Mouse (Mus musculus) urinary bladder, postnatal 25 days (tissue): ENCODE measurements around the gene Rnf11.
"Not testable (repeated sequence)": the region's sequence is repeated elsewhere in the genome, so short reads cannot be mapped to it uniquely, and the experiment has no call there.

Source experiments
- DNase-seq: peaks from one replicate; pipeline ENCODE4 v3.0.0; 2022; ENCODE audit warnings: low spot score

The Rnf11 gene

DNA sequence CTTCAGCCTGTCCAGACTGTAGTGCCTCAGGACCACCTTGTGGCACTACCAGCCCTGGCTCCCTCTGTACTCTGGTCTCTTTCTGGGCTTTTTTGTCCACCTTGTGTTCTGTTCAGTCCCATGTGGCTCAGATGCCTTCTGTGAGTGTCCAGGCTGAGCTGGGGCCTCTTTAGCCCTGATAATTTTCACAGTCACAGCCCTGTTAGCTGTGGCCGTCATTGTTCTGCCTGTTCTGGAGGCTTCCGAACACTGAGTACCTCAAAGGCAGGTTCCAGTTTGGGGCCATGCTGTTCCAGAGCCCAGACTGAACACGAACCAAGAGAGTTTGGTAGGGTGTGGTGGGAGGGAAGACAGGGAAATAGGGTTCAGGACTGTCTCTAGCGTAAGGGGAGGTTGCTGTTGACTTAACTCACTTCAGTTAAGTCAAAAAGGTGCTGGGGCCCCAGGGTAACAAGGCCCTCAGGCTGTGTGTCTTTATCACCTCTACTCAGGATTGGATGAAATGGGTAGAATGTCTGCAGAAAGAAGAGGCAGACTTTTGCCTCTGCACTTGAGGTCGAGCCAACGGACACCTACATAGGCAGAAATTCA lies 73.1 kb downstream of the Rnf11 start:
- no peak for DNase-seq

DNA sequence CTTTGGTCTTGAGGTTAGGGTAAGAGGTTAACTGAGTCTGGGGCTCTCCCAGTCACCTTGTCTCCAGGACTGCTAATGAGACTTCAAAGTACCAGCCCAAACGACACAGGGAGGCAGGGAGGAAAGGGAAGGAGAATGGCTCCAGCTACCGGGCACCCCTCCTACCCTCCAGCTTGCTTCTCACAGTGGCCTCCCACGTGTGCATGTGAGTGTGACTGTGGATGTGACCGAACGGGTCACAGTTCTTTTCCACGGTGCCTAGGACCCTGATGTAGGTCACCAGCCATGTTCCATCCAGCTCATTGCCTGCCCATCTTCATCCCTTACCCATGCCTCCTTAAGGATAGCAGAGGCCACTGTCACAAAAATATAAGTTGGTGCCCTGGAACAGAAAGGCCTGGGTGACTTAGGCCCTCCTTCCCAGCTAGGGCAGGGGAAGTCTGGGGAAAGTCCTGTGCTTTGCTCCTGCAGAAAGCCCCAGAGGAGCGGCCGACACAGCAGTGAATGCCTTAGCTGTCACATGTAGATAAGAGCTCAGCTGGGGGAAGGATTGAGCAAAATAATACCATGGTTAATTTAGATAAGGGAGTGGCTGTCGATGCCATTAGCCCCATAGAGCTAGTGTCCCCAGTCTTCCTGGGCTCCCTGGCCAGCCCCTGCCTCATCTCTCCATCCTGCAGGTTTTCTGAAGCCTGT lies 73.7 kb downstream of the Rnf11 start:
- DNase-seq, result no peak

DNA sequence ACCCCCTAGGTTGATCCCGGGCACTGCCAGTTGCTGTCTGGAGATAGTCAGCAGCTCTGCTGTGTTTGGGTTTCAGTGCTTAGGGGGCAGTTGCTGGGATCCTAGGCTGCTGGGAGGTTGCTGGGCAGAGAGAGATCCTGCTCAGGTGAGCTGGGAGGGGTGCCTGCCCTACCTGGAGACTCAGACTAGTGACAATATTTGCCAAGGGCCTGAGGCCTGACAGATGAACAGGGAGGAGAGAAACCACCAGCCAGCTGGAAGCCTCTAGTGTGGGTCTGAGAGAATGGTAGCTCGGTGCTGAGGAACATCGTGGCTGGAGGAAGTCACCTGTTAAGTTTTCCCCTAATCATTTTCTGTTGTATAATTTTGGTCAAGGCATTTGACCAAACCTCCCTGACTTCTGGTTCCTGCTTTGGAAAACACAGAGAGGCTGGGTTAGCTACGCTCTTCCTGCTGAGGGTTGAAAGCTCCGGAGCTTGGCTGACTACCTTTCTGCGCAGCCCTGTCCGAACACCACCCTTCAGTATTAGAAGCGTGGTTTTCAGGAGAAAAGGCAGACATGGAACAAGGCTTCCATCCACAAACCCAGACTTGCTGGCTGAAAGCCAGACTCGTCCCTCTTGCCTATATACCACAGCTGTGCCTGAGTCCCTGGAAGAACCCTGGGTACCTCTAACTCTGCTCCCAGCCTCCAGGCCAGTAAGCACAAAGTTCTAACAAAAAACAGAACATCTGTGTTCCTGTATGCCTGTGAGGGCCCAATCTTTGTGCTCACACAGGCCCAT lies 76.6 kb downstream of the Rnf11 start:
- DNase-seq, result no peak

DNA sequence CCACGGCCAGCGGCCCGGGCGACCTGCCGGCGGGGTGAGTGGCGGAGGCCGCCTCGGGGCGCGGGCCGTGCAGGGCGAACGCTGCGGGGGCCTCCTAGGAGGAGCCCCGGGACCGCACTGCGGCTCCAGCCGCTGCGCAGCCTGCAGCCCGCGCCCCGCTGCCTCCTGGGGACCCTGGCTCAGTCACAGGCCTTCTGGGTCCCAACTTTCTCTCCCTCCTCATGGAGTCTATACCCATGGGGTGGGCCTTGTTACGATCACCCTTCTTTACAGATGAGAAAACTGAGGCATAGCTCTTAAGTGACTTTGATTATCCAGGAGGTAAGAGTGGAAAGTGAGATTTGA lies 77.4 kb downstream of the Rnf11 start:
- DNase-seq, result no peak

DNA sequence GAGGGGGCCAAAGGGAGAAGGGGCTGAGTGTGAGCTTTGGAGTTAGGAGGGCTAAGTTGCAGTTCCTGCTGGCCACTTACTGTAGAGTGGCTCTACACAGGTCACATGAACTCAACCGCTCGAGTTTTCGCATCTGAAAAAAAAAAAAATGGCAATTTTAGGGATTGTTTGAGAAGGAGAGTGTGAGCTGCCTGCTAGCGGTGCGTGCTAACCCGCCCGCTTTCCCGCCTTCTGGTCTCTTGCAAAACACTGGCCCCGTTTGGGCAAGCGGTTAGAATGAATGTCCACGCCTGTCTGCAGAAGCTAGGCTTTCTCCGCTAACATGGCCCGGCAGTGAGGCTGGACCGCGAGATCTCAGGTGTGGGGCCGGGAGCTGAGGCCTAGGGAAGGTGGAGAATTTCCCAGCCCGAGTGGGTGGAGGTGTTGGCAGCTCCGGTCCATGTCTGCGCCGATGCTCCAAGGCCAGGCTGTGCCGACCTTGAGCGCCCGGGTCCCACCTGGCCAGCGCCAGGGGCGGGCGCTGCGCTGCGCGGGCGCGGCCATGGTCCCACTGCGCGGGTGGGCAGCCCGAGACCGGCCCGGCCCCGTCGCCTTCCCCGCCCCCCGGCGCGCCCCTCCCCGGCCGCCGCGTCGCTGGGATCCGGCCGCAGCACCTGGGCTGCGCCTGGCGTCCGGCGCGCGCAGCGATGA lies 77.9 kb downstream of the Rnf11 start, which contains the start of gene Ttc39a:
TSS of gene Ttc39a (plus strand) at position 138 of the 690 bp plus-strand sequence.
- peak; percentile 41 for DNase-seq

DNA sequence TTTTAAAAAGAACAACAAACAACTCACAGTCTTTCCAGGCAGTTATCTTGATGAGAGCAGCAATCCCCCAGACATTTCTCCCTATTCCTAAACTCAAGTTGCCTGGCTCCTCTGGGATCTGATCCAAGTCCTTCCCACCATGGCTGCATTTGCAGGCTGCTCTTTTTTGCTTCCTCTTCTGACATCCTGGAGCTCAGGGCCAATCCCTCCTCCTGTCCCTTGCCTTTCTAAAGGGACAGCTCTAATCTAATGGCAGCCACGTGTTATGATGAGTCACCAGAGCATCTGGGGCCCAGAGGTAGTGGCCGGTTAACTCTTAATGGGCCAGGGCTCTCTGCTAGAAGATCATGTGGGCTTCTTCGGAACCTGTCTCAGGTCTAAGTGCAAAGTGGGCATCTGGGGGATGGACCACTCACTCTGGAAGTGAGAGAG lies 78.5 kb downstream of the Rnf11 start:
- peak; percentile 47 for DNase-seq

DNA sequence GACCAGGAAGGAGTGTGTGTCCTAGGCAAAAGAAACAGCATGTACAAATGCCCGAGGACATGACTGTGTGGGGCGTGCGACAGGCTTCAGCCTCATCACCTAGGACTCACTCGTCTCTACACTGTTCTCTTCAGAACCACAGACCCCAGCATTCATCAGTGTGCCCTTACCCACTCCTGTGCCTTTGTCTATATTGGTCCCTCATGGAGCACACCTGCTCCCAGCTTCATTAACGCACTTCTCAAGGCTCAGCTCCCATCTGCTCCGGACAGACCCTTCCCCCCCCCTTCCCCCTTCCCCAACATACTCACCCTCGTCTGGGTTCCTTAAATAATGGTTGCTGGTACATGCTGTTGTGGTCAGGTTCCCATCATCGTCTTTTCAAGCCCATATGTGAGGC lies 79.1 kb downstream of the Rnf11 start:
- no peak for DNase-seq

DNA sequence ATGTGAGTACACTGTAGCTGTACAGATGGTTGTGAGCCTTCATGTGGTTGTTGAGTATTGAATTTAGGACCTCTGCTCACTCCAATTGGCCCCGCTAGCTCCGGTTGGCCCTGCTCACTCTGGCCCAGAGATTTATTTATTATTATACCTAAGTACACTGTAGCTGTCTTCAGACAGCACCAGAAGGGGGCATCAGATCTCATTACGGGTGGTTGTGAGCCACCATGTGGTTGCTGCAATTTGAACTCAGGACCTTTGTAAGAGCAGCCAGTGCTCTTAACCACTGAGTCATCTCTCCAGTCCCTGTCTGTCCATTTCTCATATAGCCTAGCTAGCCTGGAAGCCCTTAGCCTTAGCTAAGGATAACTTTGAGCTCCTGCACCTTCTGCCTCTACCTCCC lies 79.6 kb downstream of the Rnf11 start:
- DNase-seq, result not testable (repeated sequence)

DNA sequence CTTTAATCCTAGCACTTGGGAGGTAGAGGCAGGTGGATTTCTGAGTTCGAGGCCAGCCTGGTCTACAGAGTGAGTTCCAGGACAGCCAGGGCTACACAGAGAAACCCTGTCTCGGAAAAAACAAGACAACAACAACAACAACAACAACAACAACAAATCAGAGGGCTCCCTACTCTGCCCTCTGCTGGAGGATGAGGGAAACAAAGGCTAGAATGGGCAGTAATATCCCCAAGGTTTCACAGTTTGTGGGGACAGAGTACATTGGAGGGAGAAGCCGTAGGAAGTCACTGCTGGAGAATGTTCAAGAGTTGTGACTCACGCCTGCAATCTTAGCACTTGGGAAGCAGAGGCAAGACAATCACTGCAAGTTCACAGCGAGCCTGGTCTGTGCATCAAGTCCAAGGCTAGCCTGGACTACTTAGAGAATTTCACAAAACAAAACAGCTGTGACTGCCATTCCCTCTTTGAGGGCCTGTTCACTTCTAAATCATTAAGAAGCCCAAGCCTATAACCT lies 83.3 kb downstream of the Rnf11 start:
- DNase-seq, result no peak
